Mouse (Mus musculus) kidney, adult 9 months (tissue): ENCODE measurements at regions not wholly inside any gene's neighbourhood (a gene's known extent, or its start where the extent isn't known, plus 50 kb on each side); places are given as distances from the start of the nearest gene placed in this dataset.

ENCODE experiments used
- DNase-seq: peaks from one replicate; pipeline ENCODE4 v3.0.0; 2022

DNA sequence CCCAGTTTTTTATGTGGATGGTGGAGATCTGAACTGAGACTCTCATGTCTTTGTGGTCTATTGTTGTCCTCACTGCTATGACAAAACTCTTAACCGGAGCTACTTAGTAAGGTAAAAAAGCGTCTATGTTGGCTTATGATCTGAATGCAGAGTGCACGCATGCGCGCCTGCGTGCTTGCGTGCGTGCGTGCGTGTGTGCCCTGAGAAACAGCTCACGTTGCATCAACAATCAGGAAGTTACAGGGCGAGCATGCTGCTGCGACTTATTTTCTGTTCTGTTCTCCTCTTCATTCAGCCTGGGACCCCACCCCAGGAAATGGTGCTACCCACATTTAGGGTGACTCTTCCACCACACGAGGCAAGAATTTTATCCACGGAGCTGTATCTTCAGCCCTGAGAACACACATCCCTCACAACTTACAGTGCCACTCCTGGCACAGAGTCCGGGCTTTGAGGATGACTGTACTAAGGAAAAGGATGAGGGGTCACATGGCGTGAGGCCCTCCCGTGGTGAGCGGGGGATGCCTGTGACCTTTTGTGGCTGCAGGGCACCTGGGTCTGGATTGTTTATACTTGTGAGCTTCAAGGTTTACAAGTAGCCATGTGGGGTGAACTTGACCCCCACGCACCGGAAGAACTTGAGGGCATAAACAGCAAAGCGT lies 213.4 kb downstream of the Gadd45g start:
- DNase-seq = no peak

DNA sequence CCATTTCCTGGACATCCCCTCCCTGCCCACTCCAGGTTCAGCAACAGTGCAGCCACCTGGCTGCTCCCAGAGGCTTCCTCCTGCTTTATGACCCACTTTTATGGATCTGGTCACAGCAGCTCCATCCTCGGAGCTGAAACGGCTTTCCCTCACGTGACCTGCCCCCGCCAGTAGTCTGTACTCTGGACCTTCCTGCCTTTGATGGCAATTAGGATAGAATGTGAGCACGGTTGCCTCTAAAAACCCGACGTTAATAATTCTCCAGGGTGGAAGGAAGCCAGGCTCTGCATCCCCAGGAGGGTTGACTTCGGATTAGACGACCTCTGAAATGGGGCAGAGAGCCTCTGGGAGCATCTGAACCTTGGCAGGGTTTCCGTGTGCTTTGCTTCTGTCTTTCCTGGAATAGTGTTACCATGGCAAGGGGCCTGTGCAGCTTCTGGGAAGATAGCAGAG lies 214.0 kb downstream of the Gadd45g start:
- peak; percentile 98 for DNase-seq

DNA sequence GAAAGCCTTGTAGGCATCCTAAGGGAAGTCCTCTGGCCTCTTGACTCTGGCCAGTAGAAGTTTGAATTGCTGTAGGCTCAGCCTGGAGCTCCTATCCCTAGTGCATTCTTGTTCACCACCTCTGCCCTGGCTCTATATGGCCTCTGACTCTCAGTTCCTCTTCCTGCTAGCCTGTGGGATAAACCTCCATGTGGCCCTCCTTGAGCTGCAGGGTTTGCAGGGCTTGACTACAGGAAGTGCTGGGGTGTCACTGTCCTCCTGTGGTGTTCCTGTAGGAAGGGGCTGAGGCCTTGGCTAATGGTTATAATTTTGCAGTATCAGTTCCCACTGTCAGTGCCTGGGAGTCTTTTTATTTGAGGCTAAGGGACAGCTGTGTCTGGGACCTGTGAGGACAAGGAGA lies 215.0 kb downstream of the Gadd45g start:
- DNase-seq = no peak

DNA sequence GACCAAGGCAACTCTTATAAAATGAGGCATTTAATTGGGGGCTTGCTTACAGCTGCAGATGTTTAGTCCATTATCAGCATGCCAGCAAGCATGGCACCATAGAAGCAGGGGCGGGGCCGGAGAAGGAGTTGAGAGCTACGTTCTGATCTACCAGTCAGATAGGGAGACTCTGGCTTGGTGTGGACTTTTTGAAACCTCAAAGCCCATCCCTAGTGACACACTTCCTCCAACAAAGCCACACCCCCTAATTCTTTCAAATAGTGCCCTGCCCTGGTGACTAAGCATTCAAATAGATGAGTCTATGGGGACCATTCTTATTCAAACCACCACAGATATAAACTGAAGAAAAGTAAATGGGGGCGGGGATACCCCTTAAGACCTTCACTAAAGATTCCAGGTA lies 215.4 kb downstream of the Gadd45g start:
- no peak for DNase-seq

DNA sequence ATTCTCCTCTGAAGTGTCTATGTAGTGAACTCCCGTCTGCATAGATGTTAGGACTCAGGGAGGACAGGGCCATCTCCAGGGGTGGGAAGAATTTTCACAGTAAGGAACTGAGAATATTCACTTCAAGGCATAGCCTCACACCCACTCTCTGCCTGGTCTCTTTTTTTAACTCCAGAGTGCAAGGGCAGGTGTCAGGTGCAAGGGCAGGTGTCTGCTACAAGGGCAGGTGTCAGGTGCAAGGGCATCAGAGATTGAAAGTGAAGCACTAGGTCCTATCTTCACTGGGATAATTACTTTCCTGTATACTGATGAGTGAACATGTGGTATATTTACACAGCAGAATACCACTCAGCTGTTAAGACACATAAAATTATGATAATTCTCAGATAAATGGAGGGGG lies 216.1 kb downstream of the Gadd45g start:
- DNase-seq = no peak

DNA sequence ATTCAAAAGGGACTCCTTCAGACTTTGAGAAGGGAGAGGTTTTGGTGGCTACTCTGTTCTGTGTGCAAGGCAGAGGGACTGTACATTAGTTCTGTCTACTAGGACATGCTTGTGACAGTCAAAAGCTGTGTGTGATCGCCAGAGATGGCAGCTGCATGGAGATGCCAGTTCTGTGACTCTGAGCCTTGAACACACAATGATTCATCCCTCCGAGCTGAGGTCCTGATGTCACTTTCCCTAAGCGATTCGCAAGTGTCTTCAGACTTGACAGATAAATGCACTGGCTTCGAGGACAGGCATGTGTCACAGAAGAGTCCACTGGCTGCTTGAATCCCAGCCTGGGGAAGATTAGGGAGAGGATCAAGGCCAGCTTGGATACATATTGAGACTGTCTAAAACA lies 218.8 kb downstream of the Gadd45g start:
- DNase-seq = no peak

DNA sequence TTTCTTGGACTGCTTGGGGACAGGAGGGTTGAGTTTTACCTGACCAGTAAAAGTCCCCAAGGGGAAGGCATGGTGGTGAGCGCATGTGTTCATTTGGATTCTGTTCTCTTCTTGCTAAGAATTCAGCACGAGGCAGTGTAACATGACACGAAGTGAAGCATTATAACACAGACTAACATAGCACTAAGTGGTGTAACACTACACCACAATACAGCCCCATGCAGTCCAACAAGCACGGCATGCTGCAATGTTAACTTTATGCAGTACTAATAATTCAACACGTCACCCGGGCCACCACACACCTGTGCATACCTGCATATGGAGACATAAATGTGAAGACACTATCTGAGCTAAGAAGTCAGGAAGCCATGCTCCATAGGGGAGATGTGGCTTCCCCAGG lies 219.2 kb downstream of the Gadd45g start:
- DNase-seq = no peak

DNA sequence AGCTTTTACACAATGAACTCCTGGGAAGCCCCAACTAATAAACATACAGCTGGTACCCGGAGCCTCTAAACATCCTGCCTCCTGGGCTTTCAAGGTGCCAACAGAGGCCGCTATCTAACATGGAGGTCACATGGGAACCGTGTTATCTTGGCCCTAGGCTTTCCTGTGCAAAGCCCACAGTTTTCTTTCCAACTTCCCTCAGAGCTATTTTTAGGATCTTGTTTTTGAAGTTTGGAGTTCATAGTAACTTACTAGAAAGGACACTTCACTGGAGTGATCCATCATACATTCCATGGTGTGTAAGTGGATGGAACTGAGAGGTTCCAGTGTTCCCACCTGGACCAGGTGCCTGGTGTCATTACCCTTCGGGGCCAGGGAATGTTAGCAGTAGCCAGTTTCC lies 220.6 kb downstream of the Gadd45g start:
- no peak for DNase-seq

DNA sequence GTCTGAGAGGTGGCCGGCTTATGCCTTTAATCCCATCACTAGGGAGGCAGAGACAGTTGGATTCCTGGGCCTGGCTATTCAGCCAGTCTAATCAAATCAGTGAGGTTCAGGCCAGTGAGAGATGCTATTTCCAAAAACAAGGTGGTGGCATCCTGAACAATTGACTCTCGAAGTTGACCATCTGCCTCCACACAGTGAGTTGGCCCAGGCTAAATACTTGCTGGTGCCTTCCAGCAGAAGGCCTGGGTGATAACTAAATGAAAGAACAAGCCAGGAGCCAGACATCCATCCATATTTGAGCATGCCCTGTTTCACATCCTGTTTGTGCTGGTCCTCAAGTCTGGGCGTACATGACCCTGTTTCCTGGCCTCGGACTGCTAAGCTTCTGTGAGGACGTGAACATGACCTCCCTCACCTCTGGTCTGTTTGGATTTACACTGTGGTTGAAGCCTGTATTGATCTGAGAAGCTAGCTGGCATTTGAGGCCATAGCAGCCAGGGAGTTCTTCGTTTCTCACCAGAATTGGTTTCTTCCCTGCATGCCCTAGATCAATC lies 222.5 kb downstream of the Gadd45g start:
- no peak for DNase-seq

DNA sequence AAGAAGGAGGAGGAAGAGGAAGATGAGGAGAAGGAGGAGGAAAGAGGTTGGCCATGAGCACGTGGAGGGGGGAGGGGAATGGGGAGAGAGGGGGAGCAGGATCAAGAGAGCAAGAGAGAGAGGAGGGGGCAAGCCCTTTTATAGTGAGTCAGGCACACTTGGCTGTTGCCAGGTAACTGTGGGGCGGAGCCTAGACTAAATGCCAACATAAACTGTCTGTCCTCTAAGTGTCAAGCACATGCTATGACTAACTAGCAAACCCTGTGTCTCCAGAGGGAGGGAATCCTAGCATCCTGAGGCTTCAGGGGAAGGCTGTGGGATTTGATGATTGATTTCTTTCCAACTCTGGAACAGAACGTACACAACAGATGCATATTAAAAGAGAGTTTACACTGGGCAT lies 223.2 kb downstream of the Gadd45g start:
- no peak for DNase-seq

DNA sequence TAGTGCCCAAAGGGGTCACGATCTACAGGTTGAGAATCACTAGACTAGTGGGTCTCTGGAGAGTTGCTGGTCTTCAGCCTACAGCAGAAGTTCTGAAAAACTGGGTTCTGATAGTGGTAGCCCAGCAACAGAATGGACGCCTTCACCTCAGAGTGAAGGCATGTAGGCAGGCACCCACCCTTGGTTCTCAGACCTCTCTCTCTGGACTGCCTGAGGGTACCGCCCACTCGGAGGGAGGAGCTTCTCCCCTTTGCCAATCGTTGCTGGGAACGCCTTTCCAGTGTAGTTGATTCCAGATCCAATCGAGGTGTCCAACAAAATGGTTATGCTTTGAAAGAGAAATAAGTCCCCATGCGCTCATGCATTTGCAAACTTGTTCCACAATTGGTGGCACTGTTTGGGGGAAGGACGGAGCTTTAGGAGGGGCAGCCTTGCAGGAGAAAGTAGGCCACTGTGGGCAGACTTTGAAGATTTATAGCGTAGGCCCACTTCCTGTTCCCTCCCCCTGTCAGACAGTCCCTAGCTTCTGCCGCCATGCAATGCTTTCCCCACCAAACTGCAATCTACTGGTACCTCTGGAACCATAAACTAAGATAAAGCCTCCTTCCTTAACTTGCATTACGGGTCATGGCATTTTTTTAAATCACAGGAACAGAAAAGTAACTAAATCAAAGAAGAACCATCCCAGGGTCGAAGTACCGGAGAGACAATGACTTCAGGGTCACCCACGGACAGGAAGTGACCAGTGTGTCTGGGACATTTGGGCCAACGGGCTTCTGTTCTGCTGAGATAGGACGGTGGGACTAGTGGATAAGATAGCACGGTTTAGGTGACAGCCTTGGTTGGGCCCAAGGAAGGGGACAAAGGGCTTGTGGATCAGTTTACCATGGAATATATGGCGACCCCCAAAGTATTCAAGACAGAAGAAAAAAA lies 224.5 kb downstream of the Gadd45g start:
- DNase-seq = no peak

DNA sequence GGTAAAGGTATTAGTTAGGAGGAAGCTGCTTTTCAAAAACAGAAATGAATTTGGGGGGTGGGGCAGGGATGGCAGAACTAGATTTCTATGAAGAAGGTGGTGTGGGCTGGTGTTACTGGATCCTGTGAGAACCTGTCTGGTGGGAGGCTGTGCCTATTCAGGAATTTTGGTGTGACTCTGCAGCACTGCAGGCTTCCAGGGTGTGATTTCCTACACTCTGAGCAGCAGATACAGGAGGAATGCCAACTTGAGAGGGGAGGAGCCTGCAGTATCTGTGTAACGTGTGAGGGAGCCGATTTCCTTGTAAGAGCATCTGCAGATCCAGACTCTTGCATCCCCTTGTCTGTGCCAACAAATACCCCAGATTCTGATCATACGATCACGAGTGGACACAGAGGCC lies 231.1 kb downstream of the Gadd45g start:
- DNase-seq = no peak

DNA sequence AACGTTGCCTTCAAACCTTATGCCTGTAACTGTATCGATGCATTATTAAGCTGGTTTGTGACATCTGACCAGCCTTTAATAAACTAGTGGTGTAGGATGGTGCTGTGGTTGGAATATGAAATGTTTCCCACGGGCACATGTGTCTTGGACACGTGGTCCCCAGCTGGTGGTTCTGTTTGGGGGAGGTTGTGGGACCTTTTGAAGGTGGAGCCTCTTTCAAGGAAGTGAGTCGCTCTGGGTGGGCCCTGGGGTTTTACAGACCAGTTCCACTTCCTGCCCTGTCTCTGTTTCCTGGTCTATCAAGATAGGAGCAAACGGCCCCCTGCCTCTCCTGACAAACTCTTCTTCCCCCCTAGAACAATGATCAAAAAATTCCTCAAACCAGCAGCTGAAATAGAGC lies 232.1 kb downstream of the Gadd45g start:
- DNase-seq = no peak

DNA sequence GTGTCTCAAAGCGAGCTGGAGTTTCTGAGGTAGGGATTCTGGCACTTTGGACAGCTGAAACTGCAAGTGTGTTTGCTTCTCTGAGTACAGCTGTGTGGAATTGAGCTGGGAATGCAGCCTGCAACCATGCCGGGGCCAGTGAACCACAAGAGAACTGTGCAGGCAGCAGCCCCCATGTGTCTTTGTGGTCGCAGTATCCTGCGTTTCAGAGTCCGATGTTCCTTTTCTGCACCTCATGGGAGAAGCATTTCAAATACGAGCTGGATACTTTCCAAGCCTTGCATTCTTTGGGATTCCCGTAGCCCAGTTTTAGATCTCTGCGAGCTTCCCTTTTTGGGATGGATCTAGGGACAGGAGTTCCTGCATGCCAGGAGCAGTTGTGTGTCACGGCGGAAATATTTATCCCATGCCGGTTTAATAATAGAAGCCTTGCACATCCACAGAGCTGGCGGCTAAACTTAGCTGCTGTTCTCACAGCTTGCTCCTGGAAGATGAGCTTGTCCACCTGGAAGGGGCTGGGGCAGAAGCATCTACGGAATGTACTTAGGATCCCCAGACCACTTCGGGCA lies 233.3 kb downstream of the Gadd45g start:
- DNase-seq = peak; percentile 50

DNA sequence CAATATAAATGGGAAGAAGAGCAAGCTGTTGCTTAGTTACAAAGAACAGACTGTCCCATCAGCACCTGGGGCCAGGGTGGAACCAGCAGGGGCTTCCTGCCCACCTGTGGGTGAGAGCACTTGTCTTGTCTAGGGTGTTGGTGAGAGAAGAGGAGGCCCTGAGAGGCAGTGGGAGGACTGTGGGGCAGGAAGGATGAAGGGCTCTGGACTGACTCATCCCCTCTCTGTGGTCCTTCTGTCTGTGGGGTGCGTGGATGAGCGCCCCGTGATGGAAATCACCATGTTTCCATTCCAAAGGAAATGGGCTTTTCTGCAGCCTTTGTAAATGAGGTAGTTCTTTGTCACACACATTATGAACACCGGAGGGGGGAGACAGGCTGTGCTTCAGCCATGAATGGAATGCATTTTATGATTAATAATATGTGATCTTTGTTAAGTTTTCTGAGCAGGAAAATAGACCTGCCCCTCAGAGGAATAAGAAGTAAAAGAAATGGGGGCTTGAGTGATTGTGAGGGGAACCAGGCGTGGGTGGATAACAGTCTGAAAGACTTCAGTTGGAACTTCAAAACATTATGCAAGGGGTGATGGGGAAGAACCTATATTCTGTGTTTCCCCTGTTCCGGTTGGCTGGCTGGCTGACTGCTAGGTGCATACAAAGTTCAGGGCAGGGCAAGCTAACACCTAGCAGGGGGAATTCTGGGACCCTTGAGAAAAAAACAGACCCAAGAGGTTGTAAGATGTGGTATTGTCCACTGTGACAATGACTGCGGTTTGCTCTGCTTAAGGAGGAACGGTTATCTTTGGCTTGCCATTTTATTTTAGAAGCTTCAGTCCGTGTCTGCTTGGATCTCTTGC lies 237.3 kb downstream of the Gadd45g start:
- no peak for DNase-seq

DNA sequence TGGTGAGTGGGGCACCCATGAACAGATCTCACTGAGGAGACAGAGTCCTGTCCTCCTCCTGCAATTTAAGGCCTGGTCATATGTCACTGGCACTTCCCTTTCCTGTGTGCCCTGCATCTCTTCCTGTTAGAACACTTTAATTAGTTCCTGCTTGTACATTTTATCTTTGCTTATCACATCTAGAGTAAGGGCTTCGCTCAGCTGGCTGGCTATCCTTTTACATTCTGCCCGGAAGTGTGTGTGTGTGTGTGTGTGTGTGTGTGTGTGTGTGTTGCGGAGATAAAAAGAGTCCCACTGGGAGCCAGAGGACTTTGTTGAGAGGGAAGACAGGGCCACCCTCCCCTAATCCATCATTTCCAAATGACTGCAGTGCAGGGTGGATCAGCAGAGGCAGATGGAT lies 238.6 kb downstream of the Gadd45g start:
- peak; percentile 34 for DNase-seq

DNA sequence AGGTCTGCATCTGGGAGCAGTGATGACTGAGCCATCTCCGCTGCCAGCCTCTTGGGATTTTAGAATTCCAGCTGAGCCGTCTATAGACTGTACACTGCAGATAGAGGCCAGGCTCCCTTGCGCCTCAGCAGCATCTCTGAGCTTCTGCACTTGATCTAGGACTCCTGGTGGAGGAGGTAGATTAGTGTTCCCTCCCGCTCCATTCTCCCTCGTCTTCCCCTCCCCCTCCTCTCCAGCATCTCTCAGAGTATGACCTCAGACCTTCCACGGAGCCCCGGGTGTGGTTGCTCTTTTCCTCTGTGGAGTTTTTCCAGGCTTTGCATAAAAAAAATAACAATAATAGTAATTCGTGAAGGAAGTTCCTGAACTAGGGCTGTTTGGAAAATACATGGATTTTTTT lies 241.8 kb downstream of the Gadd45g start:
- no peak for DNase-seq

DNA sequence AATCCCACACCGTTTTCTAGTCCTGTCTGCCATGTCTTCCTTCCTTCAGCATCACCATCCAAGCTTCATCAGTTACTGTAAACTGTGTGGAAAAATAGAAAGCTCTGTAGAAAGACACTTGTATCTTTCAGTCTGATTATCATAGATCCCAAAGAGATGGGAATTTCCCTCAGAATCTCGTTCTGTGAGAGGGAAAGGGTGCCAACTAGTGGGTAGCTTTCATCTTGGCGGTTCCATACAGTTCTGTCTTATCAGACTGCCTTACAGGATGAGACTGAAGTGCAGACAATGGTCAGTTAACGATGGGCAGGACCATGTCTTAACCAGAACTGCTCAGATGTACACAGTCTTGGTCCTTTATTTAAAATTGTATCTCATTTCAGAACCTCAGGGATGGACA lies 243.9 kb downstream of the Gadd45g start:
- no peak for DNase-seq

DNA sequence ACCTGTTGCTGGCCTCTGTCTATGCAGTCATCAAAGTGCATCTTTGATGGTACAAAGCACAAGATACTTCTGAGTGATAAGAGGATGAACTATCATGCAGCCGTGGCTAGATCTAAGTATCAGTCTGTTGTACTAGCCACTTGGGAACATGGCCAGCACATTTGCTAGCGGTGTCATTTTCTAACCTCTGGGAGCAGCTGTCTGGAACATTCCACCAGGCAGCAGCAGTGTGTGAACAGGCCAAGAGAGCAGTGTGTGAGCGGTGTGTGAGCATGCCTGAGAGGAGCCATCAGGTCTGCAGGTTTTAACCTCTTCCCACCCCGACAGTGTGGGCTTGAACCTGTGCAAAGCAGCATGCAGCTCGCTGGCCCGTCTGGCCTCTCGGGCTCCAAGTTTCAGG lies 248.3 kb downstream of the Gadd45g start:
- peak; percentile 28 for DNase-seq

DNA sequence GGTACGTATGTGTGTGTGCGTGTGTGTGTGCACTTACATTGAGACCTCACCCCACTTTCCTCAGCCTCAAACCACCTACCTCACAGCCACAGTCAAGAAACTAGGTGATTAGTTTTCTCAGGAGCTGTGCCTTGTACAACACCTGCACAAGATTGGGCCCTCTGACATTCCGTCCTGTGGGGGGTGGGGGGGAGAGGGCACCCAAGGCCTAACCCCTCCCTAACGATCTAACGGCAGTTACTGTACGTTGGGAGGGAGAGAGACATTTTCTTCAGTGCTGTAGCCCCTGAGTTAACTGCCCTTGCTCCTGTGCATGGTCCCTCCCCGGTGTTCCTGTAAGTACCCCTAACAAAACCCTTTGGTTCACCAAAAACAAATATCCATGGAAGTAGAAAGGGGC lies 250.0 kb downstream of the Gadd45g start:
- DNase-seq = no peak

DNA sequence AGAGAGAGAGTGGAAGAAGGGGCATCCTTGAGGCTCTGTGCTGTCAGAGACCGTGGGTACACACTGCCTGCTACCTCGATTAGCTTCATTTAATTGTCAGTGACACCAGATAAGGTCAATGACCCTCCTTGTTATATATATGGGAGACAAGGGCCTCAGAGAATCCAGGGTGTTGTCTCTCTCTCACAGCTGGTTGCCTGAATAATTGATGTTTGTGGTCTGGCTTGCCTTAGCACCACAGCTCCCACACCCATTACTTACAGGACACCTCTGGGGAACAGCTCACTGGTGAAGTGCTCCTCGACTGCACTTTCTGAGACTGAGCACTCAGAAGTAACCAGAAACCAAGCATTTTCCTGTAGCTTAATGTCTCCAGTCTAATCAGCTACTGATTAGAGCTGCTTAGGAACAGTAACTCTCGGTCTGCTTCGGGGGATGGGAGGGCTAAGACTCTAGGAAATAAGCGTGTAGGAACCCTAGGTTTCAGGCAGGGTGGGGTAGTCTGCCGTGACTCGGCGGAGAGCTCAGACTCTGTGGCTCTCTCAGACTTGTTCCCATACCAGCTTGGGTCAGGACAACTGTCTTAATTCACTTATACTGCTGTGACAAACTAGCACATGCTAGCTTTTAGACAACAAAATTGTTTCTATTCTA lies 259.6 kb downstream of the Gadd45g start:
- DNase-seq = no peak

DNA sequence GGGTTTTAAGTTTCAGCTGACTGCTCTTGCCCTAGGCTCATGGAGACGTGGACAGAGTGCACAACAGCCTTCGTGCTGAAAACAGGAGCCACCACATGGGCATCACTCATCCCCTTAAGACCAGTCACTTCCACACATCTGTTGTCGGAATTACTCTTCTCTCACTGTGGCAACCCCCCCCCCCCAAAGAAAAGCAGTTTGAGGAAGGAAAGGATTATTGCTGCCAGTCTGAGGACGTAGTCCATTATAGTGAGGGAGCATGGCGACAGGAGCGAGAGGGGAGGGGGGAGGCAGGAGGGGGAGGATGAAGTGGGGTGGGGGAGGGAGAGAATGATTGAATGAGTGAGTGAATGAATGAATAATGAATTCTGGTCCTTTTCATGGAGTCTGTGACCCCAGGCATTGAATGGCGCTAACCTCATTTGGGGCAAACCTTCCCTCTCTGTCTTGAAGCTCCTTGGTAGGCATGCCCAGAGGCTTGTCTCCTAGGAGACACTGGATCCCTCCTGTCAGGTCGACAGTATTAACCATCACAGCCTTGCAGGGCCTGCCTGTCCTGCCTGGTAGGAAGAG lies 262.0 kb downstream of the Gadd45g start:
- no peak for DNase-seq
